Mouse (Mus musculus) kidney, adult 11 months (tissue): ENCODE data around the gene Dcaf8.
A peak's percentile ranks its signal among the peaks of the same experiment; 100 is the strongest.

Source experiments
- DNase-seq: peaks from one replicate; pipeline ENCODE4 v3.0.0; 2022

Gene Dcaf8

DNA sequence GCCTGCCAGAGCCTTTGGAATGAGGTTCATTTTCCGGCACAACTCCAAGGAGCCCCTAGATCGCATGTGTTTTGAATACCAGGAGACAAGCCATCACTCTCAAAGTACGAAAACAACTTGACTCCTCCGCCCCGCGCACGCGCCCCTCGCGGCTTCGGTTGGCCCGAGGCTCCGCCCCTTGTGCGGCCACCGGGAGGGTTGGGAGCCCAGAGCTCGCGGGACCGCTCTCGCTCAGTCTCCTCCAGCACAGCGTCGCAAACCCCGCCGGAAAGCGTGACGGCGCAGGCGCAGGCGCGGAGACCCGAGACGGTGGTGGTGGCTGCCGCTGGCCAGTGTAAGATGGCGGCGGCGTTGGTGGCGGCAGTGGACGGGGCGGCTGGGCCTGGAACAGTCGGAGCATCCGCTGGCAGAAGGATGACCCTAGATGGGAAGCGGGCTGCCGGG is at the start of gene Dcaf8:
Gene Dcaf8 (plus strand): TSS at position 250 of the 444 bp plus-strand sequence.
- peak; percentile 98 for DNase-seq

- peak; percentile 85 for DNase-seq
Observed at GRCm38 (mm10) chr1:172099325-172100033, 48.4 kb upstream of the Dcaf8 start.

DNA sequence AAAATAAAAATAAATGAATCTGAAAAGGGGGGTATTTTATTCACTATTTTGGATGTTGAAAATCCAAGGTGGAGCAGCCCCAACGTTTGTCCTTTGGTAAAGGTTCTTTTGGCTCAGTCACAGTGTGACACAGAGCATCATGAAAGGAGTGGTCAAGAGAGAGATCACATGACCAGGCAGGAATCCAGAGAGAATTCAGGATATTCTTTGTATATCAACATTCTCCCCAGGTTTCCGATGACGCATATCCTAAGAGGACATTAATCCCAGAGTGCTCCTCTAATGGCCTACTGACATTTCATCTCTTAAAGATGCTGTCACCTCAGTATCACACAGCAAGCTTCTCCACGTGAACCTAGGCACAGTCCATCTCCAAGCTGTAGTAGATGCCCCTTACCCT is 44.3 kb upstream of the Dcaf8 start:
- no peak for DNase-seq

GRCm38 (mm10) chr1:172105101-172105500 is 42.8 kb upstream of the Dcaf8 start:
- no peak for DNase-seq

DNA sequence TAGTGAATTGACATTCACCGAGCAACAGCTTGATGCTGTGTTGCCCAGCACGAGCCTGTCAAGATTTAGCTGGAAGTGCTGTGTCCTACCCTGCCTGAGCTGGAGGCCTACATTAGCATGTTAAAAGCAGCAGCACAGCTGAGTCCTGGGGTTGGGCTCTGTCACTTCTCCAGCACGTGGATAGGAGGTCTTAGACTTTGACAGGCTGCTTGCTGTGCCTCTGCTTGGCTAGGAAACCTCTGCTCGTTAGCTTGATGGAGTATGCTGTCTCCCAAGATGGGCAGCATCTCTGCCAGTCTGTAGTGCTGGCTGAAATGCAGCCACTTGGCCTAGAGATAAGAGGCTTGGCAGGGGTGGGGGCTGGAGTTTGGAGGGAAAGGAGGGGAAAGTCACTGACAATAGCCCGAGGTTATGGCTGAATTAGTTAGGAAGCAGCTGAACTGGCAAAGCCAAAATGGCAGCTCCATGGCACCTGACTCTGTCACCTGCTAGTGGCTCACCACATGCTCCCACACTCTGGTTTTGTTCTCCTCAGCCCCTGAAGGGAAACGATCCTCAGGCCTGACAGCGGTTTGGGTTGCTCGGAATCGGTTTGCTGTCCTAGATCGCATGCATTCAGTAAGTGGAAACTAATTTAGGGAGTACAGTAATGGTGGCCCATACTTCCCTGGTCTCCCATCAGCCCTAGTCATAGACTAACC is 40.0 kb upstream of the Dcaf8 start:
- DNase-seq: no peak

- DNase-seq: no peak
Observed at GRCm38 (mm10) chr1:172116948-172117347, 30.9 kb upstream of the Dcaf8 start.

GRCm38 (mm10) chr1:172119100-172119499 is 28.8 kb upstream of the Dcaf8 start:
- no peak for DNase-seq

- DNase-seq: peak; percentile 60
Observed at GRCm38 (mm10) chr1:172119720-172120119, 28.2 kb upstream of the Dcaf8 start.

DNA sequence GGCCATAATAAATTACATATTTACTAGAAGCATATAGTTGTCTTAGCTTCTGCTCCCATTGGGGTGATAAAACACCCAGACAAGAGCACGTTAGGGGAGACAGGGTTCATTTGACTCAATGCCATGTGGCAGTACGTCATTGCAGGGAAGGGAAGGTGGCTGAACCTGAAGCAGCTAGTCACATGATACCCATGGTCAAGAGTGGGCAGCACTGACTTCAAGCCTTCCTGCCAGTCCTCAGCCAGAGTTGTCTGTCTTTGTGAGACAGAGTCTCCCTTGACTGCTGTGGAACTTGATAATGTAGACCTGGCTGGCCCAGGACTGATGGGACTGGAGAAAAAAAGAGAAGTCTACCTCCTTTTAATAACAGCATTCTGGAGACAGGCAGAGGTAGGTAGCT is 25.2 kb upstream of the Dcaf8 start:
- DNase-seq: no peak

- no peak for DNase-seq
Observed at GRCm38 (mm10) chr1:172124572-172124971, 23.3 kb upstream of the Dcaf8 start.

DNA sequence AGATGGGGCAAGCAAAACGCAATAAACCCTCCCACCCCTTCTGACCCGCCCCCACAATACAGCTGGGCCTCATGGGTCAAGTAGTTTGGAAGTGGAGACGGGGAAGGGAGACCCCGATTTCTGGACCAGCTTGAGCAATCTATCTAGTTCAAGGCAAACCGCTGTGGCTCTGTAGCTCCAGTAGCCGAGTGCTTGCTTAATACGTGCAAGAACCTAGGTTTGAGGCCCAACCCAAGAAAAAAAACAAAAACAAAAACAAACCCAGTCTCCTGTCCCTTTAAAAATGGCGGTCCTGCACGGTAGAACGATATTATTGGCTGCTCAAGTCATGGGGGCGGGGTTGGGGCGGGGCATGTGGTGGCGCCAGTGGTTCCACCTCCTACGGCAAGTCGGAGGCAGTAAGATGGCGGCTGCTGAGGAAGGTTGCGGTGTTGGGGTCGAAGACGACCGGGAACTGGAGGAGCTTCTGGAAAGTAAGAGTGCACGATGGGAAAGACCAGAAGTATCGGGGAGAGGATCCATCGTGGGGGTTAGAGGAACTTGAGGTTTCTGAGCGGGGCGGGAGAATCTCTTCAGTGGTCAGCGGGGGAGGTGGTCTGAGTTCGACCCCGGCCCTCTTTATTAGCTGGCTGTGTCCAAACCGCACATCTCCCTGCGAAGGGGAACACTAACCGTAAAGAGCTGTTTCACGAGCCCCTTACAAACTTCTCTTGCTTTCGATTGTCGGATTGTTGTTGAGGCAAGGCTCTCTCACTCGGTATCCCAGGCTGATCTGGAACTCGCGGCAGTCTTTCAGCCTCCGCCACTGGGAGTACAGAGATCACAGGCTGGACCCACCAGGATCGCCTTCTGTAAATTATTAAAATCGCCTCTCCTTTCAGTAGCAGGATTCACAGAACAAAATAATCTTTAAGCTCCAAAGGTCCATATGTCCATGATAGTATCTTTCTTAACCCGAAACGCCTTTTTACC is 21.2 kb upstream of the Dcaf8 start, which contains the start of gene Pex19:
Gene Pex19 (plus strand): TSS at position 380 of the 972 bp plus-strand sequence.
- DNase-seq: peak; percentile 66

- peak; percentile 29 for DNase-seq
Observed at GRCm38 (mm10) chr1:172127487-172127886, 20.4 kb upstream of the Dcaf8 start.

- no peak for DNase-seq
Observed at GRCm38 (mm10) chr1:172128563-172128962, 19.3 kb upstream of the Dcaf8 start.

- DNase-seq: no peak
Observed at GRCm38 (mm10) chr1:172129108-172129507, 18.8 kb upstream of the Dcaf8 start.

DNA sequence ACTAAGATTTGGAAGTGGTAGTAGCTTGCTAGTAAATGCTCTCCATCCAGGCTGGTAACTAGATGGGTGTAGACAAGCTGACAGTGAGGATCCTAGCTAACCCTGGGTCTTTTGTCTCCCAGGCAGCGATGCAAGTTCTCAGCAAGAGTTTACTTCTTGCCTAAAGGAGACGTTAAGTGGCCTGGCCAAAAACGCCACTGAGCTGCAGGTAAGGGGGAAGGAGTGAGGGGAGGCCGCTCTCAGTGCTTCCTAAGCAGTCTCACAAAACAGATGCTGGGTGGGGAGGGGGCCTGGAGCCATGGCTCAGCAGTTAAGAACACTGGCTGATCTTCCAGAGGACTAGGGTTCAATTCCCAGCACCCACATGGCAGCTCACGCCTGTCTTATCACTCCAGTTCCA is 18.1 kb upstream of the Dcaf8 start:
- DNase-seq: no peak

DNA sequence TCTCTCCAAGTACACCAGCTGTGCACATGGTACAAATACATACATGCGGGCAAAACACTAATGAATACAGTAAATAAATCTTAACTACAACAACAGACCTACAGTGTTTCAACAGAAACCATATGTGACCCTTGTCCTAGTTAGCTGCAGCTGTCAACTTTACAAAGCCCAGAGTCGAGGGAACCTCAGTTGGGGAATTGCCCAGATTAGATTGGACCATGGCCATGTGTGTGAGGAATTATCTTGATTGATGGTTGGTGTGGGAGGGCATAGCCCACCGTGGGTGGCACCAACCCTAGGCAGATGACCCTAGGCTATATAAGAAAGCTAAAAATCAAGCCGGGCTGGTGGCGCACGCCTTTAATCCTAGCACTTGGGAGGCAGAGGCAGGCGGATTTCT is 15.6 kb upstream of the Dcaf8 start:
- DNase-seq: no peak

GRCm38 (mm10) chr1:172133535-172133934 is 14.3 kb upstream of the Dcaf8 start:
- DNase-seq: no peak

- DNase-seq: no peak
Observed at GRCm38 (mm10) chr1:172134072-172134471, 13.8 kb upstream of the Dcaf8 start.

DNA sequence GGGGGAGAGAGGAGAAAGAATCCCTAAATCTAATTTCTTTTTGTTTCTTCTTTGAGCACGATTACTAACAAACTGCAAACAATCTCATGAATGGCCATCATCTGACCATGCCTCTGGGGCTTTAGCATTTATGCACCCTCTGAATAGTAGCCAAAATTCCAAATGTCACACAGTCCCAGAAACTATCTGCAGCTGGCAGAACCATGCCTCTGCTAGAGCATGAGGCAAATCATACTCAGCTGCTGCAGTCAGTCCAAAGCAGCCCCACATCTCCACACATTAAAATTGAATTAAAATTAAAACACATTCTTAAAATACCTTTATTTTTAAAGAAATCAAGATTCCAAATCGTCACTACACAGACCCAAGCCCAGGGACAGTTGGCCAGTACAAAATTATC is 7.7 kb upstream of the Dcaf8 start:
- DNase-seq: no peak

DNA sequence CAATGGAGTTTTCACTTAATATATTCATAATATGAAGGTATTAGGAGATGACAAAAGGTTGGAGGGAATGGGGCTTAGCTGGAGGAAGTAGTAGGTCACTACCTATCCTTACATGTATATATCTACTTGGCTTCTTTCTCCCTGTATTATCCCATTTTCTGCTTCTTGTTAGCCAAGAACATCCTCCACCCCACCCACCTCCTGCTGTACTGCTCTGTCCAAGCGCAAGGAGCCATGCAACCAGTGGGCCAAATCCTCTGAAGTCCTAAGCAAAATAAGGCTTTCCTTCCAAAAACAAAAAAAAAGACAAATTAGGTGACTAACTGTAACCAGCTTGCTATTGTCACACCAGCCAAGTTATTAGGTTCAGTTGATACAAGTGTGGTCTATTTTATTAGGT is 7.1 kb upstream of the Dcaf8 start:
- no peak for DNase-seq

GRCm38 (mm10) chr1:172141529-172141928 is 6.4 kb upstream of the Dcaf8 start:
- no peak for DNase-seq

- peak; percentile 48 for DNase-seq
Observed at GRCm38 (mm10) chr1:172143570-172143969, 4.3 kb upstream of the Dcaf8 start.

DNA sequence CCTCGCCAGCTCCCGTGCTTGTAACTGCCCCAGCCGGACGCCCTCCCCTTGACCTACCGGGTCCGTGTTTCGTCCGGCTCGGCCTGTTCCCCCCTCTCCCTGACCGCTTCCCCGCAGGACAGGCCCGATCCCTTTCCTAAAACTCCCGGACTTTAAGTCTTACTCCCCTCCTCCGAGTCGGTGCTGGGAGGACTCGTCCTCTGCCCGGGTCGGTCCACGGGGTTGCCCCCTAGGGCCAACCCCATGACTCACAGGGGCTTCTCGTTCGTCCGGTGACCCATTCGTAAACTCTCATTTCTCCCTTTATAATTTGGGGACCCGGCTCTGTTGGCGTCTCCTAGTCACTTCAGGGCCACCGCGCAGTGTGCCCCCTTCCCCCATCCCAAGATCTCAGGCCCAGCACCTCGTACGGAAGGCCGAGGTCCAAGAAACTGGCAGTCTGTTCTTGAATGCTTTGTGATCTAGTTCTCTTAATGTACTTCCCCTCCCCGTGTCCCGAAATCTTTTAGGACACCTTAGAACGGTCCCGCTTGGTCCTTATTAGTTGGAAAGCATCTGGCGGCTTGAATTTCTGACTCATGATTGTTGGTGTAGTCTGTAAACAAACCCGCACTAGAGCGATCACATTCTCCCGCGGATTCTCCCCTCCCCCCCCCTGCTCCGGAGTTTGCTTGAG is 533 bp downstream of the Dcaf8 start:
- peak; percentile 54 for DNase-seq
